Mouse (Mus musculus) ovary, adult 10 weeks (tissue): ENCODE data around the gene Unc5b. TPM values are rescaled to one million over a fixed set of nuclear protein-coding genes. Genes with fewer than 3 reads are reported as not detected.

Source experiments
- polyA plus RNA-seq: library from polyadenylated mRNA; stranded (reverse); fragments of 350-450 nt; fragmentation: Illumina TruSeq; extraction: RNeasy Lipid Tissue Mini Kit (QIAGEN cat#74804); gene quantifications from one replicate; pipeline ENCODE4 v1.2.3, GENCODE M21; 2014

Gene Unc5b
- polyA plus RNA-seq: 0.91 TPM

GRCm38 (mm10) chr10:60831379-60831778 lies at the start of gene Unc5b:
Gene Unc5b, minus strand, starts transcription at chr10:60831581.

GRCm38 (mm10) chr10:60752040-60753020 lies 79.1 kb downstream of the Unc5b start, which contains the start of gene Slc29a3:
Gene Slc29a3, minus strand, starts transcription at chr10:60752794.

Other genes with a start within 250 kb of the Unc5b start
- not detected for gene Cdh23, start 135.1 kb downstream of the Unc5b start, polyA plus RNA-seq
- 47.4 TPM for gene Slc29a3, start 78.8 kb downstream of the Unc5b start, polyA plus RNA-seq